Mouse (Mus musculus) kidney, adult 9 months (tissue): ENCODE data around the gene Dlst.

Experiments
- DNase-seq: peaks from one replicate; pipeline ENCODE4 v3.0.0; 2022

Gene Dlst

GRCm38 (mm10) chr12:85182898-85183297 is 72.3 kb downstream of the Dlst start:
- DNase-seq = no peak

- DNase-seq = no peak
These were observed 73.5 kb downstream of the Dlst start for GRCm38 (mm10) chr12:85184118-85184517.
